Mouse (Mus musculus) urinary bladder, postnatal 4 days (tissue): ENCODE measurements at regions not wholly inside any gene's neighbourhood (a gene's known extent, or its start where the extent isn't known, plus 50 kb on each side); places are given as distances from the start of the nearest gene placed in this dataset.

Experiments
- DNase-seq, 2 experiments: peaks; one replicate each; pipeline ENCODE4 v3.0.0; 2021 to 2022; ENCODE audit warnings: low spot score in 2 of 2

GRCm38 (mm10) chr14:106608341-106608927 is 502.4 kb downstream of the Trim52 start:
- no peak for DNase-seq
